Mouse (Mus musculus) gonadal fat pad, adult 2 months (tissue): ENCODE measurements around the gene Exosc8. TPM values are rescaled to one million over a fixed set of nuclear protein-coding genes. Genes with fewer than 3 reads are reported as not detected.

Experiments used
- DNase-seq: peaks from one replicate; pipeline ENCODE4 v3.0.0-alpha.2; 2012; ENCODE audit warnings: low read depth
- polyA plus RNA-seq: library from polyadenylated mRNA; depleted of rRNA; stranded (reverse); fragments of >200 nt; gene quantifications from 2 replicates; pipeline ENCODE4 v1.2.3, GENCODE M21; 2012; rRNA removed

The Exosc8 gene
- polyA plus RNA-seq, 1 experiment = 25.1 TPM

DNA sequence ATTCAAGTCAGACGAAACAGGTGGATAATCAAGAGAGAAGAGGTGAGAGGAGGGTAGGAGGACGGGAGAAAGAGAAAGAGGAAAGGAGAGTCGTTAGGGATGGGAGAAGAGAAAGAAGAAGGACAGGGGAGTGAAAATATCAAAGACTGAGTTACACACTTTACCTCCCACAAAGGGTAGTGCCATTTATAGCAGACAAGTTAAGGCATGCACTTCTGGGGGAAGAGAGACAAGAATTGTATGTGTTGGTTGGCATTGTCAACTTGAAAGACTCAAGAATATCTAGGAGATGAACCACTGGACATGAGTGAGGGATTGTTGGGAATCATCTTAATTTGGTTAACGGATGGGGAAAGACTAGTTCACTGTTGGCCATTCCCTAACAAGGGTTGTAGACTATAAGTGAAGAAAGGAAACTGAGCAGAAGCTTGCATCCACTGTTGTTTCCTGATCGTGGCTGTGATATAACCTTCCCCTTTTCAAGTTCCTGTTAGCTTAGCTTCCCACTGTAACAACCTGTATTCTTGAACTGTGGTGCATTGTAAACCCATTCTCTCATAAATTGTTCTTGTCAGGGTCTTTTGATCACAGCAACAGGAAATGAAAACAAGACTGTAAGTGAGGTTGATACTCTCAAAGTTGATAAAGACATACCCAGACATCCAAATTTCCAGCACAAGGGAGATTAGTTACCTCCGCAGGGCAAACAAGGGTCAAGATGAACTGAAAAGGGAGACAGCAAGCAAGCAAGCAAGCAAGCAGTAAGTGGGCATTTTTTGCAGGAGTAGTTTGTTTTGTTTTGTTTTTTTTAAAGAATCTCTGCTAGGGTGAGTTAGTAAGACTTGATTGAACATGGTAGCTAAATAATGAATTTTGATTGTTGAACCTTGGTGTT lies 53.6 kb downstream of the Exosc8 start:
- no peak for DNase-seq

Other genes starting within 250 kb of the Exosc8 start
- gene Supt20, start 42.6 kb downstream of the Exosc8 start, polyA plus RNA-seq = 50.8 and 51.2 TPM in 2 replicates
- not detected in 2 replicates for gene Gm21958, start 21.0 kb downstream of the Exosc8 start, polyA plus RNA-seq
- gene Alg5, start 146 bp upstream of the Exosc8 start, polyA plus RNA-seq = 22.1 and 27.3 TPM in 2 replicates
- gene Smad9, start 20.2 kb upstream of the Exosc8 start, polyA plus RNA-seq = 0.96 and 1.0 TPM in 2 replicates
- gene Rfxap, start 72.4 kb upstream of the Exosc8 start, polyA plus RNA-seq = 14.5 and 19.3 TPM in 2 replicates
- not detected in 2 replicates for gene Sertm1, start 180.5 kb upstream of the Exosc8 start, polyA plus RNA-seq